Mouse (Mus musculus) neural tube, embryonic 12.5 days (tissue): ENCODE measurements at regions not wholly inside any gene's neighbourhood (a gene's known extent, or its start where the extent isn't known, plus 50 kb on each side); places are given as distances from the start of the nearest gene placed in this dataset.
A peak's percentile ranks its signal among the peaks of the same experiment; 100 is the strongest.

Source experiments
- ATAC-seq: fragments of 200-750 bp; cut with Nextera tagmentation; 2 replicates; pipeline ENCODE4 v1.8.0; 2017; ENCODE audit warnings: low read depth, mild to moderate bottlenecking, moderate TSS enrichment, moderate library complexity; ENCODE audit not compliant: low FRiP score
- H3K27ac ChIP-seq: fragments of 300-500 bp; sonication (generic); 2 replicates; pipeline ENCODE4 v1.5.1; 2016
- H3K27me3 ChIP-seq: fragments of 300-500 bp; sonication (generic); replicated peaks from 2 replicates; pipeline ENCODE4 v1.6.1; 2016; ENCODE audit warnings: mild to moderate bottlenecking
- H3K36me3 ChIP-seq: fragments of 300-500 bp; sonication (generic); 2 replicates; pipeline ENCODE4 v1.6.1; 2016; ENCODE audit warnings: mild to moderate bottlenecking
- H3K4me1 ChIP-seq: fragments of 300-500 bp; sonication (generic); 2 replicates; pipeline ENCODE4 v1.6.1; 2016
- H3K4me2 ChIP-seq: fragments of 300-500 bp; sonication (generic); replicated peaks from 2 replicates; pipeline ENCODE4 v1.6.1; 2016; ENCODE audit warnings: mild to moderate bottlenecking
- H3K4me3 ChIP-seq: fragments of 300-500 bp; sonication (generic); 2 replicates; pipeline ENCODE4 v1.5.1; 2016
- H3K9ac ChIP-seq: fragments of 300-500 bp; sonication (generic); 2 replicates; pipeline ENCODE4 v1.6.1; 2016; ENCODE audit warnings: mild to moderate bottlenecking
- H3K9me3 ChIP-seq: fragments of 300-500 bp; sonication (generic); 2 replicates; pipeline ENCODE4 v1.6.1; 2016; ENCODE audit warnings: mild to moderate bottlenecking
- WGBS: fragments of 180-500 bp; shearing (Covaris S2); methylation state at CpG from one replicate; pipeline ENCODE4 v1.1.7; 2016; 5-methylcytosine and 5-hydroxymethylcytosine counted together

- no peaks in the 10 kb centered on the region for H3K9me3 ChIP-seq
- H3K27ac ChIP-seq = no peak overlapping the region
- peak; percentile 65 for ATAC-seq
Measured at GRCm38 (mm10) chr14:13146959-13147535, 137.5 kb upstream of the Synpr start.

DNA sequence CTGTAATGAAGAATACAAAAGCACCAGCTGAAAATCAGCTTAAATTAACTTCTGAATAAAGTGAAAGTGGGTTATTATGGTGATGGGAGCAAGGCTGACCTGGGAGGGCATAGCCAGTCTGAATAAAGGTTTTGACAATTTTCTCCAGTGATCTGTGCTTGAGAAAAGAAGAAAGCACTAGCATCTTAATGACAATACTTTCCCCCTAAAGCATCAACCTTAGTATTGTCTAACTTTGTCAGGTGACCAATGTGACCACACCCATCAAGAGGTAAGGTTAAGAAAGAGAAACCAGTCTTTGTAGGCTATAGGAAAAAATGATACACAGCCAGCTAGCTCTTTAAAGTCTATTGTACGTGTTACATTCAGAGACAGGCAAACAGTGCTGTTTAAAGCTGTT lies 135.0 kb upstream of the Synpr start:
- Histone ChIP-seq H3K4me3 (no peak overlapping the region), H3K27ac (no peak overlapping the region), H3K27me3 (no peaks in the 10 kb centered on the region), H3K4me1 (no peaks in the 10 kb centered on the region), H3K9me3 (no peaks in the 10 kb centered on the region), H3K36me3 (no peaks in the 10 kb centered on the region), H3K9ac (no peak overlapping the region), H3K4me2 (no peak overlapping the region)
- WGBS = 84% methylated on average over 1 of the region's 1 CpGs
- ATAC-seq = no peak

More at GRCm38 (mm10) chr14:13146959-13147535, 137.5 kb upstream of the Synpr start:
- H3K4me2 ChIP-seq = no peak overlapping the region
- WGBS = 67% methylated on average over 4 of the region's 4 CpGs
- no peaks in the 10 kb centered on the region for H3K27me3 ChIP-seq
- no peaks in the 10 kb centered on the region for H3K36me3 ChIP-seq
- no peak overlapping the region for H3K4me3 ChIP-seq
- H3K4me1 ChIP-seq = no peaks in the 10 kb centered on the region
- no peak overlapping the region for H3K9ac ChIP-seq

- H3K9ac ChIP-seq = no peak overlapping the region
- ATAC-seq = no peak
- no peaks in the 10 kb centered on the region for H3K27me3 ChIP-seq
- no peaks in the 10 kb centered on the region for H3K4me1 ChIP-seq
- H3K4me2 ChIP-seq = no peak overlapping the region
- 60% methylated on average over 1 of the region's 1 CpGs for WGBS
- no peak overlapping the region for H3K27ac ChIP-seq
- H3K36me3 ChIP-seq = no peaks in the 10 kb centered on the region
- no peak overlapping the region for H3K4me3 ChIP-seq
- H3K9me3 ChIP-seq = no peaks in the 10 kb centered on the region
Measured at GRCm38 (mm10) chr14:13151672-13152071, 132.9 kb upstream of the Synpr start.

- Histone ChIP-seq H3K36me3 (no peaks in the 10 kb centered on the region), H3K9me3 (no peaks in the 10 kb centered on the region)
Measured at GRCm38 (mm10) chr14:13176149-13176548, 108.4 kb upstream of the Synpr start.

GRCm38 (mm10) chr14:13177906-13178305 lies 106.7 kb upstream of the Synpr start:
- Histone ChIP-seq H3K27me3 (no peaks in the 10 kb centered on the region), H3K9ac (no peak overlapping the region), H3K36me3 (no peaks in the 10 kb centered on the region), H3K9me3 (no peaks in the 10 kb centered on the region), H3K4me3 (no peak overlapping the region), H3K4me1 (no peaks in the 10 kb centered on the region), H3K4me2 (no peak overlapping the region), H3K27ac (no peak overlapping the region)
- ATAC-seq = no peak
- whole genome bisulfite sequencing = 93% methylated on average over 1 of the region's 1 CpGs

More at GRCm38 (mm10) chr14:13176149-13176548, 108.4 kb upstream of the Synpr start:
- Histone ChIP-seq H3K9ac (no peak overlapping the region), H3K27ac (no peak overlapping the region), H3K4me2 (no peak overlapping the region), H3K27me3 (no peaks in the 10 kb centered on the region), H3K4me1 (no peaks in the 10 kb centered on the region), H3K4me3 (no peak overlapping the region)
- ATAC-seq = no peak
- 67% methylated on average over 3 of the region's 3 CpGs for WGBS

DNA sequence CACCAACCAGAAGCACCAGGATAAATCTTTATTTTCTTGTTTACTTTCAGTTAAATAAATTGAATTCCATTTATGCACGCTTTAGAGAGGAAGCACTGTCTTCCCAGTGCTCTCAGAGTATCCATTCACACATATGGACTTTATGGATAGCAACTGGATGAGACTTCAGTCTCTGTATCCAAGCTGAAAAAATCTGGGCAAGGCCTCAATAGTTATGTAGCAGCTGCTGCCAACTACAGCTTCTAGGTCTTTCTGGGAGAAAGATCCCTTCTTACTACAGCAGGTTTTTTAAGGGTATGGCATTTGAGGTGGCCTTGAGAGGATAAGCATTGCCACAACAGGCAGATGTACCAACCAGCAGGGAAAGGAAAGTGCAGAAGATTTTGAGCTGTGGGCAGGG lies 93.8 kb upstream of the Synpr start:
- 80% methylated on average over 1 of the region's 1 CpGs for WGBS
- no peaks in the 10 kb centered on the region for H3K36me3 ChIP-seq
- no peaks in the 10 kb centered on the region for H3K9me3 ChIP-seq
- H3K4me1 ChIP-seq = no peaks in the 10 kb centered on the region
- no peaks in the 10 kb centered on the region for H3K27me3 ChIP-seq
- no peak overlapping the region for H3K9ac ChIP-seq
- no peak overlapping the region for H3K4me3 ChIP-seq
- ATAC-seq = no peak
- no peak overlapping the region for H3K4me2 ChIP-seq
- H3K27ac ChIP-seq = no peak overlapping the region

DNA sequence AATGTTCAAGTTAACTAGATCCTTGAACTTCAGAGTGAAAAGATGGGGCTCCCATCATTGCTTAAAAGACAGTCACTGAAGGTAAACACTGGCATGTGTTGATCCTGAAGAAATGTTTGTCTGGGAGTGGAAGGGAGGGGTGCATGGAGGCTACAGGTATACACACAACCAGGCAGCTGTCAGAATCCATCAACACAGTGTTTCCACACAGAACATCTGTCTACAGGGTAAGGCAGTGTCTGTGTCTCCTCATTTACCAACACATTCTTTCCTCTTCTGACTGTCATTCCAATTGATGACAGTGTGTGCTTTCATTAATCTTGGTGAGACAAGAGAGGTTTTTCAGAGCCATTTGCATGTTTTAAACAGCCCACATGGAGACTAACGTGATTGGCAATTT lies 91.8 kb upstream of the Synpr start:
- Histone ChIP-seq H3K4me2 (no peak overlapping the region), H3K4me3 (no peak overlapping the region), H3K9me3 (no peaks in the 10 kb centered on the region), H3K27ac (no peak overlapping the region), H3K9ac (no peak overlapping the region), H3K27me3 (no peaks in the 10 kb centered on the region), H3K36me3 (no peaks in the 10 kb centered on the region), H3K4me1 (no peaks in the 10 kb centered on the region)
- ATAC-seq = no peak
- 68% methylated on average over 1 of the region's 1 CpGs for WGBS

GRCm38 (mm10) chr14:13197330-13197892 lies 87.2 kb upstream of the Synpr start:
- 66% methylated on average over 3 of the region's 3 CpGs for WGBS
- no peaks in the 10 kb centered on the region for H3K4me1 ChIP-seq
- H3K36me3 ChIP-seq = no peaks in the 10 kb centered on the region
- H3K27me3 ChIP-seq = no peaks in the 10 kb centered on the region
- no peaks in the 10 kb centered on the region for H3K9me3 ChIP-seq
- no peak overlapping the region for H3K4me3 ChIP-seq
- no peak overlapping the region for H3K9ac ChIP-seq
- H3K4me2 ChIP-seq = no peak overlapping the region
- ATAC-seq = no peak
- H3K27ac ChIP-seq = no peak overlapping the region

DNA sequence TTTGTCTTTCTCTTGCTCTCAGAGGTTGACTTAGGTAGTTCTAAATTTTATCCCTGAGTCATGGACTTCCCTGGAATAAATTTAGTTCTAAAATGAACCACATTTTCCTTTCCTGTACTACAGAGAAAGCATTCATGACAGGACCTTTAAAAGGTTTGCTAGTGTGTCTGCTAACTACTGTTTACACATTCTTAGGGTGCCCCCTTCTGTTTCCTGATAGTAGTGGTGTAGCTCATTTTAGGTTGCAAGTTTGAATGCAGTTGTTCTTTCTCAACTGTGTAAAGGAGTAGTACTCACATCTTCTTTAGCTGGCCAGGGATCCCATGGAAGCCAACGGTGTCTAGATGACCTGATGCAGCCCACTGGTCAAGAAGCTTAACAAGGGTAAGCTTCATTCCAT lies 86.1 kb upstream of the Synpr start:
- H3K9me3 ChIP-seq = no peaks in the 10 kb centered on the region
- no peak overlapping the region for H3K4me2 ChIP-seq
- 40% methylated on average over 1 of the region's 1 CpGs for WGBS
- no peak; the same call in 1 of the 2 replicates for ATAC-seq
- no peak overlapping the region for H3K4me3 ChIP-seq
- H3K27me3 ChIP-seq = no peaks in the 10 kb centered on the region
- H3K27ac ChIP-seq = no peak overlapping the region
- H3K9ac ChIP-seq = no peak overlapping the region
- H3K4me1 ChIP-seq = no peaks in the 10 kb centered on the region
- H3K36me3 ChIP-seq = no peaks in the 10 kb centered on the region

GRCm38 (mm10) chr14:13212658-13213057 lies 71.9 kb upstream of the Synpr start:
- Histone ChIP-seq H3K9me3 (no peaks in the 10 kb centered on the region), H3K27ac (no peak overlapping the region), H3K4me1 (no peaks in the 10 kb centered on the region), H3K9ac (no peak overlapping the region), H3K27me3 (no peaks in the 10 kb centered on the region), H3K4me2 (no peak overlapping the region), H3K4me3 (no peak overlapping the region), H3K36me3 (no peaks in the 10 kb centered on the region)
- WGBS = 69% methylated on average over 1 of the region's 1 CpGs
- ATAC-seq = no peak
